Mouse (Mus musculus) kidney, adult 9 months (tissue): ENCODE measurements around the gene Skap1.
"Not testable (repeated sequence)": the region's sequence is repeated elsewhere in the genome, so short reads cannot be mapped to it uniquely, and the experiment has no call there.

Experiments
- DNase-seq: peaks from one replicate; pipeline ENCODE4 v3.0.0; 2022

The Skap1 gene

GRCm38 (mm10) chr11:96760042-96760441 lies 295.6 kb downstream of the Skap1 start:
- DNase-seq = peak; percentile 84

GRCm38 (mm10) chr11:96761984-96762383 lies 297.6 kb downstream of the Skap1 start:
- no peak for DNase-seq

- DNase-seq = no peak
These were observed 298.5 kb downstream of the Skap1 start for GRCm38 (mm10) chr11:96762742-96763470.

GRCm38 (mm10) chr11:96764511-96765350 lies 300.3 kb downstream of the Skap1 start:
- DNase-seq = no peak

GRCm38 (mm10) chr11:96765645-96766044 lies 301.3 kb downstream of the Skap1 start:
- no peak for DNase-seq

GRCm38 (mm10) chr11:96766555-96766954 lies 302.2 kb downstream of the Skap1 start:
- no peak for DNase-seq

- no peak for DNase-seq
These were observed 302.7 kb downstream of the Skap1 start for GRCm38 (mm10) chr11:96767096-96767495.

GRCm38 (mm10) chr11:96768240-96768639 lies 303.8 kb downstream of the Skap1 start:
- DNase-seq = no peak

- no peak for DNase-seq
These were observed 307.0 kb downstream of the Skap1 start for GRCm38 (mm10) chr11:96771274-96771975.

- no peak for DNase-seq
These were observed 308.0 kb downstream of the Skap1 start for GRCm38 (mm10) chr11:96772413-96772812.

- DNase-seq = no peak
These were observed 310.1 kb downstream of the Skap1 start for GRCm38 (mm10) chr11:96774536-96774935.

- DNase-seq = no peak
These were observed 310.7 kb downstream of the Skap1 start for GRCm38 (mm10) chr11:96775063-96775462.

GRCm38 (mm10) chr11:96775665-96776064 lies 311.3 kb downstream of the Skap1 start:
- DNase-seq = no peak

GRCm38 (mm10) chr11:96776068-96776467 lies 311.7 kb downstream of the Skap1 start:
- DNase-seq = no peak

- DNase-seq = peak; percentile 100
These were observed 312.9 kb downstream of the Skap1 start, which contains the start of gene Snx11 for GRCm38 (mm10) chr11:96776968-96777962. Snx11 (minus strand) TSS chr11:96777559.

GRCm38 (mm10) chr11:96778061-96778627 lies 313.8 kb downstream of the Skap1 start:
- not testable (repeated sequence) for DNase-seq

GRCm38 (mm10) chr11:96780306-96780705 lies 315.9 kb downstream of the Skap1 start:
- no peak for DNase-seq

- DNase-seq = no peak
These were observed 317.0 kb downstream of the Skap1 start for GRCm38 (mm10) chr11:96781425-96781824.

GRCm38 (mm10) chr11:96784847-96785246 lies 320.5 kb downstream of the Skap1 start:
- DNase-seq = peak; percentile 80

GRCm38 (mm10) chr11:96786731-96787450 lies 322.5 kb downstream of the Skap1 start:
- DNase-seq = no peak
